8 mouse cellular contexts compared by ENCODE assay signal in the genomic region with DNA sequence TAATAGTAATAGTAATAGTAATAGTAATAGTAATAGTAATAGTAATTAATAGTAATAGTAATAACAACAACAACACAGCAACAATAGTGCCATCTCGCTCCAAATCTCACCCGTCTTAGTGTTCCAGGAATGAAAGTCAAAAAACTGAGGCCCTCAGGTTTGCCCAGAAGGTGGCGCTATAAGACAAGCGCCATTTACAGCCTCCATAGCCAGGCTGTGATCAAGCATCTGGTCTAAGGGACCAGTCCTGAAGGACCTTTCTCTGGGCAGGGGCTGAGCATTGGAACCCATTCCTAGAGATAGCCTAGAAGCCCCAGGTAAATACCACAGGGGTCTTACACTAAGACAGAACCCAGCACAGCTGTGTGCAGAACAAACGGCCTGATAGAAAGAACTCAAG. TPM values are rescaled to one million over a fixed set of nuclear protein-coding genes. Genes with fewer than 3 reads are reported as not detected.
A peak's percentile ranks its signal among the peaks of the same experiment; 100 is the strongest.
DNase-seq lines count a peak whose midpoint lies in the region; ATAC-seq and TF ChIP-seq lines count a peak whose summit lies in the region.

No protein-coding gene starts in this region.

- no peak overlapping the region for H3K4me2 ChIP-seq in intestine, embryonic 16.5 days (ENCODE audit: low read depth, low read length)

- WGBS in cerebellum, adult 2 months, result 9% methylated on average over 5 of the region's 5 CpGs
- 11% methylated on average over 5 of the region's 5 CpGs for WGBS in intestine, embryonic 16.5 days

- peak; percentile 43; the same call in 1 of the 2 replicates for ATAC-seq in intestine, embryonic 16.5 days

- no peaks in the 10 kb centered on the region for H3K36me3 ChIP-seq in intestine, embryonic 16.5 days (ENCODE audit: control insufficient read depth, insufficient read depth, low read length)

- H3K9me3 ChIP-seq in intestine, embryonic 16.5 days (ENCODE audit: control insufficient read depth, low read length), result no peaks in the 10 kb centered on the region

- peak; percentile 88 for TF ChIP-seq CTCF in cerebellum, adult 2 months (IDR thresholded peaks at IDR 0.05; ENCODE audit: borderline replicate concordance, insufficient read depth, low read depth, low read length)

- H3K27ac ChIP-seq in cerebellum, adult 2 months (ENCODE audit: insufficient read depth, low read length), result no peak overlapping the region
- no peak overlapping the region for H3K27ac ChIP-seq in intestine, embryonic 16.5 days (ENCODE audit: low read length)

- peaks cover 6% of the 10 kb centered on the region for H3K4me1 ChIP-seq in cerebellum, adult 2 months (ENCODE audit: control insufficient read depth, insufficient read depth, low read length)
- peaks cover under 1% of the 10 kb centered on the region; the same call in 1 of the 2 replicates for H3K4me1 ChIP-seq in intestine, embryonic 16.5 days (ENCODE audit: control insufficient read depth, insufficient read depth, low read length)

- H3K4me3 ChIP-seq in cerebellum, adult 2 months (replicated peaks; ENCODE audit: insufficient read depth, low read depth, low read length), result no peak overlapping the region
- H3K4me3 ChIP-seq in intestine, embryonic 16.5 days (ENCODE audit: low read length), result no peak overlapping the region

- H3K27me3 ChIP-seq in cerebellum, adult 2 months (ENCODE audit: control insufficient read depth, insufficient read depth, low read length), result no peaks in the 10 kb centered on the region
- H3K27me3 ChIP-seq in intestine, embryonic 16.5 days (replicated peaks; ENCODE audit: control insufficient read depth, insufficient read depth, low read length), result no peaks in the 10 kb centered on the region

- no peak overlapping the region for H3K9ac ChIP-seq in intestine, embryonic 16.5 days (ENCODE audit: low read depth, low read length)

- intact Hi-C loops in left cerebral cortex, postnatal 36 days (cut with DNase I), result loop anchor here (1.0 to 10.0 kb wide), 4 partner anchors 42 to 312 kb away; no protein-coding TSS in a partner anchor

- TF ChIP-seq POLR2A in cerebellum, adult 2 months (IDR thresholded peaks at IDR 0.05; ENCODE audit: borderline replicate concordance, insufficient read depth, low read length), result no peak

- DNase-seq in urinary bladder, postnatal 25 days (ENCODE audit: low spot score), result peak; percentile 61
- DNase-seq in urinary bladder, adult 2 months (ENCODE audit: low spot score), result no peak
- DNase-seq in cerebellum, adult 2 months, result peak; percentile 64 to 74
- DNase-seq in forelimb bud, embryonic 11.5 days (ENCODE audit: low read depth, low spot score), result peak; percentile 86
- peak; percentile 37 to 64 for DNase-seq in left cerebral cortex, postnatal 36 days (ENCODE audit: low spot score in 2 of 2)
- DNase-seq in natural killer cell, adult 2 months (ENCODE audit: low spot score in 2 of 2), result peak; percentile 63 to 71
- DNase-seq in testis, postnatal 10 days (ENCODE audit: low spot score), result peak; percentile 78

RNA-seq across cellular contexts. Expression of a gene that starts 17.5 kb away (rescaled TPM):
- polyA plus RNA-seq in urinary bladder, adult 2 months (2012; rRNA removed), result 111 and 117 TPM in 2 replicates
- polyA plus RNA-seq in cerebellum, adult 2 months (2012; rRNA removed), result 9.5 and 10.9 TPM in 2 replicates
- polyA plus RNA-seq in intestine, embryonic 16.5 days (2015; fragmentation: Nextera tagmentation; extraction: Ambion mirVana), result 76.6 and 81.4 TPM in 2 replicates
- 1 to 10 TPM; 4.5 to 5.0 TPM for total RNA-seq in left cerebral cortex, postnatal 36 days (2021)

RNA-seq across cellular contexts. Expression of a gene that starts 37.4 kb away (rescaled TPM):
- polyA plus RNA-seq in urinary bladder, adult 2 months (2012; rRNA removed), result 120 and 137 TPM in 2 replicates
- polyA plus RNA-seq in cerebellum, adult 2 months (2012; rRNA removed), result 183 and 215 TPM in 2 replicates
- 51.7 and 52.5 TPM in 2 replicates for polyA plus RNA-seq in intestine, embryonic 16.5 days (2015; fragmentation: Nextera tagmentation; extraction: Ambion mirVana)
- 100 to 1,000 TPM; 262 to 282 TPM for total RNA-seq in left cerebral cortex, postnatal 36 days (2021)

RNA-seq across cellular contexts. Expression of a gene that starts 49.1 kb away (rescaled TPM):
- 46.5 and 47.5 TPM in 2 replicates for polyA plus RNA-seq in urinary bladder, adult 2 months (2012; rRNA removed)
- polyA plus RNA-seq in cerebellum, adult 2 months (2012; rRNA removed), result 40.7 and 41.2 TPM in 2 replicates
- 68.1 and 70.1 TPM in 2 replicates for polyA plus RNA-seq in intestine, embryonic 16.5 days (2015; fragmentation: Nextera tagmentation; extraction: Ambion mirVana)
- 10 to 100 TPM; 30.3 to 31.5 TPM for total RNA-seq in left cerebral cortex, postnatal 36 days (2021)
